Mouse (Mus musculus) liver, postnatal 0 days (tissue): ENCODE data around the gene Cntn2.

ENCODE experiments used
- CTCF ChIP-seq: sonication (generic); IDR thresholded peaks from 2 replicates; pipeline ENCODE4 v1.5.1; 2016; ENCODE audit warnings: antibody characterized with exemption, low read depth
- EP300 ChIP-seq: IDR thresholded peaks from 2 replicates; pipeline ENCODE4 v1.6.1; 2016; ENCODE audit warnings: antibody characterized with exemption, low read depth, mild to moderate bottlenecking

- TF ChIP-seq CTCF, result no peak
- TF ChIP-seq EP300, result no peak
Measured at GRCm38 (mm10) chr1:132567336-132568125, 24.5 kb upstream of the Cntn2 start.
